Mouse (Mus musculus): ENCODE measurements around the gene Mrm1. TPM values are rescaled to one million over a fixed set of nuclear protein-coding genes. Genes with fewer than 3 reads are reported as not detected.
A peak's percentile ranks its signal among the peaks of the same experiment; 100 is the strongest.
"Not testable (repeated sequence)": the region's sequence is repeated elsewhere in the genome, so short reads cannot be mapped to it uniquely, and the experiment has no call there.

Mrm1 gene
- 13.1 and 13.2 TPM in 2 replicates for polyA plus RNA-seq (2015; fragmentation: Nextera tagmentation; extraction: Ambion mirVana)

DNA sequence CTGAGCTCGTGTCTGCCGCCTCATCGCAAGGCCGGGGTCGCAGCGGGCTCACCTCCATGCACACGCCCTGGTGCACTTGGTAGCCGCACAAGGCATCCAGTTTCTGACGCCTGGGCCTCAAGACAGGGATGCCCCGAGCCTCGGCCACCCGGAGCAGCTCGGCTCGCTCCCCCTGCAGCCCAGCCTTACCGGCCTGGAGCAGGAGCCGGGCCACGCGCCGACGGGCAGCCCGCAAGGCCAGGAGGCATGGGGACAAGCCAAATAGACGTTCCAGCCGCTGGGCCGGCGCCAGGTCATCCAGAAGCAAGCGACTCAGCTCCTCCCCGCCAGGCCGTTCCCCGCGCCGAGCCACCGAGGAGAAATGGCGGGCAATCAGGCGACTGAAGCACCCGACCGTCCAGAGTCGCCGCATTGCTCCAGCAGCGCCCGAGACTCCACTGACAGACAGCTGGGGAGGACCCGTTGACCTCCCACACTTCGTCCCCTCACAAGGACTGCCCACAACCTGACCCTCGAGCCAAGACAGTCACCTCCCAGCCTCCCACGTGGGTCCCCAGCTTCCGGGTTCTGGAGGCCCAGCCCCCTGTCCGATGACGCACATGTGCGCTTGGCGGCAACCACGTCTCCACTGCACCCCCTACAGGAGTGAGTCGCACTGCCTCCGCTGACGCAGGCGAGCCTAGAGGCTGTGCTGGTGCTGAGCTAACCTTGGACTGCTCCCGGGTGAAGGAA lies at the start of gene Mrm1:
Gene Mrm1 (minus strand): TSS at position 555 of the 732 bp plus-strand sequence.
- Histone ChIP-seq H3K27me3 (no peaks in the 10 kb centered on the region), H3K4me1 (peaks cover 13% of the 10 kb centered on the region; the same call in 1 of the 2 replicates), H3K9me3 (replicated peaks) (no peaks in the 10 kb centered on the region), H3K4me2 (replicated peaks) (peak within 1 kb of the TSS; percentile 98), H3K36me3 (no peaks in the 10 kb centered on the region), H3K4me3 (replicated peaks) (peak within 1 kb of the TSS; percentile 75), H3K9ac (peak within 1 kb of the TSS; percentile 57), H3K27ac (replicated peaks) (peak within 1 kb of the TSS; percentile 85)
- ATAC-seq (ENCODE audit: insufficient number of reproducible peaks, low FRiP score, low TSS enrichment, low read depth), result peak; percentile 71
- under 1% methylated on average over 55 of the region's 55 CpGs for WGBS

DNA sequence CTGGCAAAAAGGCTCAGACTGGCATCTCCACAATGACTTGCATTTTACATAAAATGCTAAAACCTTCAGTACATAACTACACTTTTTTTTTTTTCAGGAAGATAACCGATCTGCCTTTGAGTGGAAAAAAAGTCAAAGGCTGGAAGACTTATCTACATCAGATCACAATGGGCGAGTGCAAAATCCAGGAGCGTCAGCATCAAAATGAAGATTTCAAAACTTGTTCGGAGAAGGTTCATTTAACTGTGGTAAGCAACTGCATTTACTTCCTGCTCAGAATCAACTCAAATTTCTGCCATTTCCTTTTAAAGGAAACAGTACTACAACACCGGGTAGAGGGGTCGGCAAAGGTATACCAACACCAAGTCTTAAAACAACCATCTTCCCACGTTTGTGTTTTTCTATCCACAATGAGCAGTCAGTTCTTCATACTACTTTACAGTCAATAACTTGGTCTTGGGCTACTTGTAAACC lies 49.5 kb upstream of the Mrm1 start:
- H3K9me3 ChIP-seq (replicated peaks), result no peaks in the 10 kb centered on the region
- no peak for ATAC-seq (ENCODE audit: insufficient number of reproducible peaks, low FRiP score, low TSS enrichment, low read depth)
- no peaks in the 10 kb centered on the region for H3K27me3 ChIP-seq
- WGBS, result 7% methylated on average over 7 of the region's 7 CpGs
- H3K4me1 ChIP-seq, result peaks cover 7% of the 10 kb centered on the region; the same call in 1 of the 2 replicates
- peak overlapping the region; percentile 91 for H3K4me3 ChIP-seq (replicated peaks)
- H3K27ac ChIP-seq (replicated peaks), result peak overlapping the region; percentile 97
- H3K9ac ChIP-seq, result peak overlapping the region; percentile 97
- no peaks in the 10 kb centered on the region for H3K36me3 ChIP-seq
- peak overlapping the region; percentile 73 for H3K4me2 ChIP-seq (replicated peaks)

DNA sequence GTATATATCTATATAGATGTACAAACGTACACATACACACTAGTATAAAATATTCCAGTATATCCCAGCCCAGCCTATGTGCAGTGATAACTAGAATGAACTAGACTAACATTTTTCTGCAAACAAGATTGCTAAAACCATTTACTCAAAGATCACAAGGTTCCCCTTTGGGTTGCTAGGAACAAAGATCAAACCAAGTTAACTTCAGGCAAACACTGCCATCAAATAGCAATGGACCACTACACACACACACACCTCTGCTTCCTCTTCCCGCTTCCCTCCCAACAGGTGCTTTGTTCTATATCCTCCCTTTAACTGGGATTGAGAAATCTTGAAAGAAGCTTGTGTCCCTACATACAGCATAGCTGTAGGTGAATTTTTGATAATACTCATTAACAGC lies 48.3 kb upstream of the Mrm1 start:
- WGBS, result 87% methylated on average over 2 of the region's 2 CpGs
- H3K27ac ChIP-seq (replicated peaks), result no peak overlapping the region
- H3K9me3 ChIP-seq (replicated peaks), result no peaks in the 10 kb centered on the region
- no peak overlapping the region for H3K9ac ChIP-seq
- no peak overlapping the region for H3K4me2 ChIP-seq (replicated peaks)
- no peak overlapping the region for H3K4me3 ChIP-seq (replicated peaks)
- no peak for ATAC-seq (ENCODE audit: insufficient number of reproducible peaks, low FRiP score, low TSS enrichment, low read depth)
- no peaks in the 10 kb centered on the region for H3K36me3 ChIP-seq
- H3K27me3 ChIP-seq, result no peaks in the 10 kb centered on the region
- peaks cover 7% of the 10 kb centered on the region; the same call in 1 of the 2 replicates for H3K4me1 ChIP-seq

DNA sequence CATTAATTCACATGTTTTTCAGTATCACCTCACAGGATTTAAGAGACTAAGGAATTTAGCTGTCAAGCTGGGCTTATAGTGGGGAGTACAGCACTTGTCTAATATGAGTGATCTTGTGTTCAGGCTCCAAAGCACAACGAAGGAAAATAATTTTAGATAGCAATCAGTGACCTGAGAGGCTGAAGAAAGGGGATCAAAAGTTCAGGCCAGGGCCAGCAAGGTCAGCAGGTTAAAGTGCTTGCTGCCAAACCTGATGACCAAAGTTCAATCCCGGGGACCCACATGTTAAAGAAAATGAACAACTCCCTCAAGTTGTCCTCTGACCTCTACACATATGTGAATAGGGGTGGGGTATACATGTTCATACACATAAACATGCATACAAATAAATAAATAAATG lies 46.0 kb upstream of the Mrm1 start:
- H3K9ac ChIP-seq, result no peak overlapping the region
- no peaks in the 10 kb centered on the region for H3K27me3 ChIP-seq
- no peaks in the 10 kb centered on the region for H3K9me3 ChIP-seq (replicated peaks)
- peaks cover 5% of the 10 kb centered on the region; the same call in 1 of the 2 replicates for H3K36me3 ChIP-seq
- H3K4me3 ChIP-seq (replicated peaks), result no peak overlapping the region
- WGBS, result 42% methylated on average over 2 of the region's 2 CpGs
- no peak overlapping the region for H3K27ac ChIP-seq (replicated peaks)
- H3K4me1 ChIP-seq, result peaks cover 7% of the 10 kb centered on the region; the same call in 1 of the 2 replicates
- no peak overlapping the region for H3K4me2 ChIP-seq (replicated peaks)
- ATAC-seq (ENCODE audit: insufficient number of reproducible peaks, low FRiP score, low TSS enrichment, low read depth), result no peak

DNA sequence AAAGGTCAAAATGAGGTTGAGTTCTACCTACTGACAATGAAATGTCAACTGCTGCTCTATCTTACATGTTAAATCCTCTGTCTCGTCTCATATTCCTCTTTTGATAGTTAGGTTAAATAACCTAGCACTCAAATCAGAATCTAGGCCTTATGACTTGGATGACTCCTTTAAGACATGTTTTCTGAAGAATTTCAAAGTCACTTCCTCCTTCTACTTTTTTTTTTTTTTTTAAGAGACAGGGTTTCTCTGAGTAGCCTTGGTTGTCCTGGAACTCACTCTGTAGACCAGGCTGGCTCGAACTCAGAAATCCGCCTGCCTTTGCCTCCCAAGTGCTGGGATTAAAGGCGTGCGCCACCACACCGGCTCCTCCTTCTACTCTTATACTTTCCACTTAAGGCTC lies 36.0 kb upstream of the Mrm1 start:
- no peak overlapping the region for H3K4me2 ChIP-seq (replicated peaks)
- H3K9ac ChIP-seq, result no peak overlapping the region
- H3K36me3 ChIP-seq, result peaks cover 45% of the 10 kb centered on the region
- no peak for ATAC-seq (ENCODE audit: insufficient number of reproducible peaks, low FRiP score, low TSS enrichment, low read depth)
- no peaks in the 10 kb centered on the region for H3K27me3 ChIP-seq
- WGBS, result 91% methylated on average over 6 of the region's 6 CpGs
- H3K4me1 ChIP-seq, result no peaks in the 10 kb centered on the region
- H3K27ac ChIP-seq (replicated peaks), result no peak overlapping the region
- H3K4me3 ChIP-seq (replicated peaks), result no peak overlapping the region
- no peaks in the 10 kb centered on the region for H3K9me3 ChIP-seq (replicated peaks)

DNA sequence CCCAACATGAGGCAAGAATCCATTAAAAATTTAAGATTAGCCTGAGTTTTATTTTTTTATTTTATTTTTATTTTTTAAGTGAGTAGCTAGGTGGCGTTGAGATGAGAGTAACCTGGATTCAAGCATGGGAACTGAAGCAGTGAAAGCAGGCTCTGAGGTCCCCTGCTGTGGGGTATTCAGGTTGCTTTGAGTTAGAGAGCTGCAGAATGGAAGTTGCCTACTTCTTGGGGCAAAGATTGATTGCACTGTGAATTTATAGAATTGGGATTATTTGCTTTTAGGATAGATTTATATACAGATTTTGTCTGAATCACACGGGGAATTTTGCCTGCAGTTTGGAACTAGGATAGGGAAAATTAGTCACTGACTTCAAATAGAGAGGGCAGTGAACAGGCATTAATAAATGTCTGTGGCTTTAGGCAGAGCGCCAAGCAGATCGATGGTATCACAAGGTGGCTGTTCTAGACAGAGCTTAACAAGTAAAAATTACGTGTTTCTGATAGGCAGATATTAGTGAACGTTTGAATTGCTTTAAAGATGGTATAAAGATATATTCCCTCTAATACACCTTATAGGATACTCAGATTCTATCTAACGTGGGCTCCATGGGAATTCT lies 28.3 kb upstream of the Mrm1 start:
- ATAC-seq (ENCODE audit: insufficient number of reproducible peaks, low FRiP score, low TSS enrichment, low read depth), result no peak
- Histone ChIP-seq H3K4me2 (replicated peaks) (no peak overlapping the region), H3K36me3 (peaks cover 66% of the 10 kb centered on the region), H3K27me3 (no peaks in the 10 kb centered on the region), H3K4me3 (replicated peaks) (no peak overlapping the region), H3K27ac (replicated peaks) (no peak overlapping the region), H3K9me3 (replicated peaks) (no peaks in the 10 kb centered on the region), H3K4me1 (no peaks in the 10 kb centered on the region), H3K9ac (no peak overlapping the region)
- 82% methylated on average over 7 of the region's 7 CpGs for WGBS

DNA sequence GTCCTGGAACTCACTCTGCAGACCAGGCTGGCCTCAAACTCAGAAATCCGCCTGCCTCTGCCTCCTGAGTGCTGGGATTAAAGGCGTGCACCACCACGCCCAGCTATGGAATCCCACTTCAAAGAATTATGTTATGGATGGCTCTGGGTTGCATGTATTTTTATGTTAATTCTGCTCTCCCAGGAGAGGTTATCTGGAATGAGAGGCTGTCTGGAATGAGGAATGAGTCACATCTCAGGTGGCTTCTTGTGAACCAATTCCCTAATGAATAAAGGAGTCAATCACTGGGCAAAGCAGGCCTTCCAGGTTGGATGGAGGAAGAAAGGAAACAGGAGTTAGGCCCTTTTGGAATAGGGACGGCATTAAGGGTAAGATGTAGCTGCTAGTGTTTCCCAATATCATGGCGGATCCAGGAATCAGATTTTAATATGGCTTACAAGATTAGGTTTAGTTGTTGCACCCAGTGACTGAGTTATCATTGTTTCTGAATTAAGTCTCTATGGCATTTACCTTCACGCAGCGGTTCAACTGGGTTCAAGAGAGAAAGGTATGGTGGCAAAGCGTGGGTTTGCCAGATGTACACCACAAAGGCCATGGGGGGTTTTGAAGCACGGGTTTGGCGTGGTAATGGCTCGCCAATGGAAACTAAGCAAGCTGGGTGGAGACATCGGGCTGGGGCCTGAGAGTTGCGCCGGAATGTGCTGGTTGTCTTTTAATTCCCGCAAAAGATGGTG lies 27.6 kb upstream of the Mrm1 start:
- Histone ChIP-seq H3K27me3 (no peaks in the 10 kb centered on the region), H3K4me2 (replicated peaks) (no peak overlapping the region), H3K4me1 (no peaks in the 10 kb centered on the region), H3K4me3 (replicated peaks) (no peak overlapping the region), H3K27ac (replicated peaks) (no peak overlapping the region), H3K36me3 (peaks cover 65% of the 10 kb centered on the region), H3K9me3 (replicated peaks) (no peaks in the 10 kb centered on the region), H3K9ac (no peak overlapping the region)
- 95% methylated on average over 15 of the region's 15 CpGs for WGBS
- ATAC-seq (ENCODE audit: insufficient number of reproducible peaks, low FRiP score, low TSS enrichment, low read depth), result no peak

DNA sequence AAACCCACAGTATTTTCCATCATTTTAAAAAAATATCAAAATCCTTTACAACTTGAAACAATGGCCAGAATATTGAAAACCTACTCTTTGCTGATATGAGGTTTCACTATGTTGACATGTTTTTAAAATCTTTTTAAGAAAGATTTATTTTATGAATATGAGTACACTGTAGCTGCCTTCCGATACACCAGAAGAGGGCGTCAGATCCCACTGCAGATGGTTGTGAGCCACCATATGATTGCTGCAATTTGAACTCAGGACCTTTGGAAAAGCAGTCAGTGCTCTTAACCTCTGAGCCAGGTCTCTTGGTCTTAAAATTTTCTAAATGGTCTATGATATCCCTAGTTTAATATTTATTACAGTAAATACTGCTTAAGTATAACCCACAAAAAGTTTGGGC lies 20.0 kb upstream of the Mrm1 start:
- Histone ChIP-seq H3K4me1 (no peaks in the 10 kb centered on the region), H3K27me3 (no peaks in the 10 kb centered on the region), H3K36me3 (peaks cover 67% of the 10 kb centered on the region), H3K4me2 (replicated peaks) (no peak overlapping the region), H3K9ac (no peak overlapping the region), H3K27ac (replicated peaks) (no peak overlapping the region), H3K9me3 (replicated peaks) (no peaks in the 10 kb centered on the region), H3K4me3 (replicated peaks) (no peak overlapping the region)
- WGBS, result 85% methylated on average over 2 of the region's 2 CpGs
- no peak for ATAC-seq (ENCODE audit: insufficient number of reproducible peaks, low FRiP score, low TSS enrichment, low read depth)

DNA sequence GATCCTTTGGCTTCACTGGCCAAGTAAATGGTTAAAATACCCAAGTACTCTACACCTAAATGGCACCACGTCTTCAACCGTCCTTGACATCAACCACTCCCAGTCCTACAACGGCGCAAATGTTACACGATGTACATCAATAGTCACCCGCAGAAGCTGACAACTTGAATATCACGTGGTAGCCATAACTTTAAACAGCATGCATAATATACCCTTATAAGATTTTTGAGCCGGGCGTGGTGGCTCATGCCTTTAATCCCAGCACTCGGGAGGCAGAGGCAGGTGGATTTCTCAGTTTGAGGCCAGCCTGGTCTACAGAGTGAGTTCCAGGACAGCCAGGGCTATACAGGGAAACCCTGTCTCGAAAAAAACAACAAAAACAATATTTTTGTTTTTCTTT lies 10.2 kb upstream of the Mrm1 start:
- not testable (repeated sequence) for H3K4me1 ChIP-seq; ATAC-seq (ENCODE audit: insufficient number of reproducible peaks, low FRiP score, low TSS enrichment, low read depth); H3K9me3 ChIP-seq (replicated peaks); H3K27me3 ChIP-seq
- H3K9ac ChIP-seq, result peak overlapping the region; percentile 70; the same call in 1 of the 2 replicates
- H3K36me3 ChIP-seq, result peaks cover 34% of the 10 kb centered on the region
- peak overlapping the region; percentile 85 for H3K27ac ChIP-seq (replicated peaks)
- WGBS, result 72% methylated on average over 11 of the region's 11 CpGs
- H3K4me2 ChIP-seq (replicated peaks), result peak overlapping the region; percentile 86
- H3K4me3 ChIP-seq (replicated peaks), result peak overlapping the region; percentile 81

DNA sequence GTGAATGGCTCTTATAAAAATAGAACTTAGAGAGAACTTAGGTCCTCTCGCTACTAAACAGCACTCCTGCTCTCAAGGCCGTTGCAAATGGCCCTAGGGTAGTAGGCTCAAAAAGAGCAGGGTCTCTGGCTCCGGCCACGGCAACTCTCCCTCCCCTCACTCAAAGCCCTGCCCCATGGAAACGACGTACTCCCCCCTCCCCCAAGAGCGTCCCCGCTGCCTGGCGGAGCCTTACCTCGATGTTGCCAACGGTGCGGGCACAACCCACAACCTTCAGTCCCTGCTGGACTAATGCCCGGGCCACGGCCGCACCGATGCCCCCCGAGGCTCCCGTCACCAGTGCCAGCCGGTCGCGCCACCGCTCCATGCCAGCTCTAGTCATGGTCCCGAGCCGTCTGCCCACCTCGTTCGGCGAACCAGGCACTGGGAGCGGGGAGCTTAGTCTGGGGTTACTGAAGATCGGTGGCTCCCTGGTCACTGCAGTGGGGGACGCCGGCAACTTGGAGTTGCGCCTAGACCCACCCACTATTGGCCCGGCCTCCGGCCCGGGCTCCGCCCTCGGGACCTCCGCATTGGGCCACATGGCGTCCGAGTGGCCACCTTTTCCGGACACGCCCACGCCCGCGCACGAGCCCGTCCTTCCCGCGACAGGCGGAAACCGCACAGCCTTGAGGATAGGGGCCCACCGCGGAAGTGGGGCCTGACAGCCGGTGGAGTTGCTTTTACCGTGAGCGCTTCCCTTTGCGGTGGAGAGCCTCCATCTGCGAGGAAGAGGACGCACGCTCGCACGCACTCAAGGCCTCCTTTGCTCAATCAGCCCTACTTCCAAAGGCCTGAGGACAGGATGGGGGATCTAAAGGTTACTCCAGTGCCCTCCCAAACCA lies 9.4 kb upstream of the Mrm1 start, which contains the start of gene Dhrs11:
Gene Dhrs11 (minus strand): TSS at position 479 of the 884 bp plus-strand sequence.
- peak within 1 kb of the TSS; percentile 70 for H3K9ac ChIP-seq
- peak within 1 kb of the TSS; percentile 85 for H3K27ac ChIP-seq (replicated peaks)
- peaks cover 5% of the 10 kb centered on the region; the same call in 1 of the 2 replicates for H3K4me1 ChIP-seq
- no peaks in the 10 kb centered on the region for H3K9me3 ChIP-seq (replicated peaks)
- peak within 1 kb of the TSS; percentile 86 for H3K4me2 ChIP-seq (replicated peaks)
- under 1% methylated on average over 62 of the region's 62 CpGs for WGBS
- peak within 1 kb of the TSS; percentile 81 for H3K4me3 ChIP-seq (replicated peaks)
- no peaks in the 10 kb centered on the region for H3K27me3 ChIP-seq
- peaks cover 26% of the 10 kb centered on the region for H3K36me3 ChIP-seq
- ATAC-seq (ENCODE audit: insufficient number of reproducible peaks, low FRiP score, low TSS enrichment, low read depth), result peak; percentile 95

Measured in embryonic facial prominence, embryonic 15.5 days (tissue).